Mouse (Mus musculus) erythroblast, embryonic 14.5 days (primary cell): Measurements from ENCODE around the gene Zfp472.

Source experiments
- GATA1 ChIP-seq: IDR thresholded peaks from 2 replicates; pipeline ENCODE4 v1.6.1; 2012; ENCODE audit warnings: low read length, inconsistent platforms, mixed read lengths
- TAL1 ChIP-seq: IDR thresholded peaks from 3 replicates; pipeline ENCODE4 v1.6.1; 2012; ENCODE audit warnings: low read length, inconsistent platforms, mixed read lengths

- no peak for TF ChIP-seq TAL1
- no peak for TF ChIP-seq GATA1
Observed at GRCm38 (mm10) chr17:32916075-32916474, 49.5 kb upstream of the Zfp472 start.
